Mouse (Mus musculus): ENCODE measurements around the gene Zfpm1. TPM values are rescaled to one million over a fixed set of nuclear protein-coding genes. Genes with fewer than 3 reads are reported as not detected.

Gene Zfpm1
- total RNA-seq, 2 experiments from 2014 or later: 43.7 to 52.2 TPM

- peak; percentile 42 to 64 for DNase-seq (ENCODE audit: low spot score in 2 of 2)
These were observed 14.4 kb downstream of the Zfpm1 start for GRCm38 (mm10) chr8:122296173-122297001.

- no peak for DNase-seq (ENCODE audit: low spot score in 2 of 2)
These were observed 17.8 kb downstream of the Zfpm1 start for GRCm38 (mm10) chr8:122299581-122300254.

GRCm38 (mm10) chr8:122301081-122301480 lies 19.1 kb downstream of the Zfpm1 start:
- no peak for DNase-seq (ENCODE audit: low spot score in 2 of 2)

DNA sequence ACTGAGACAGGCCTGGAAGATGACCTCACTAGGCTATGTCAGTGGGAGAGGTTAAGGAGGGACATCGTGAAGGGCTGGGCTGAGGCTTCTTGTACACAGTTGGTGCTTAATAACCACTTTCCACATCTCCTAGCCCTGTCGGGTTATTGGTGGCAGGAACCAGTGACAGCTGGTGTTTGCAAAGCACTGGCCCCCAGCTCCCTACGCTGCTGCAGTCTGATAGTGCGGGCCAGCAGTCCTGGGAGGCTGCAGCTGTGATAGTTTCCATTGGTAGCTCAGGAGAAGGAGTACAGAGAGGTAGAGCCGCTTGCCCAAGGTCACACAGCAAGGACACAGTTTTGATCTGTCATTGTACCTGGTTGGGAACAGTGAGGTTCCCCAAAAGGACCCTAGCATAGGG lies 19.9 kb downstream of the Zfpm1 start:
- no peak for DNase-seq (ENCODE audit: low spot score in 2 of 2)

- no peak for DNase-seq (ENCODE audit: low spot score in 2 of 2)
These were observed 21.5 kb downstream of the Zfpm1 start for GRCm38 (mm10) chr8:122303451-122303850.

- DNase-seq (ENCODE audit: low spot score in 2 of 2): no peak
These were observed 22.1 kb downstream of the Zfpm1 start for GRCm38 (mm10) chr8:122304058-122304457.

DNA sequence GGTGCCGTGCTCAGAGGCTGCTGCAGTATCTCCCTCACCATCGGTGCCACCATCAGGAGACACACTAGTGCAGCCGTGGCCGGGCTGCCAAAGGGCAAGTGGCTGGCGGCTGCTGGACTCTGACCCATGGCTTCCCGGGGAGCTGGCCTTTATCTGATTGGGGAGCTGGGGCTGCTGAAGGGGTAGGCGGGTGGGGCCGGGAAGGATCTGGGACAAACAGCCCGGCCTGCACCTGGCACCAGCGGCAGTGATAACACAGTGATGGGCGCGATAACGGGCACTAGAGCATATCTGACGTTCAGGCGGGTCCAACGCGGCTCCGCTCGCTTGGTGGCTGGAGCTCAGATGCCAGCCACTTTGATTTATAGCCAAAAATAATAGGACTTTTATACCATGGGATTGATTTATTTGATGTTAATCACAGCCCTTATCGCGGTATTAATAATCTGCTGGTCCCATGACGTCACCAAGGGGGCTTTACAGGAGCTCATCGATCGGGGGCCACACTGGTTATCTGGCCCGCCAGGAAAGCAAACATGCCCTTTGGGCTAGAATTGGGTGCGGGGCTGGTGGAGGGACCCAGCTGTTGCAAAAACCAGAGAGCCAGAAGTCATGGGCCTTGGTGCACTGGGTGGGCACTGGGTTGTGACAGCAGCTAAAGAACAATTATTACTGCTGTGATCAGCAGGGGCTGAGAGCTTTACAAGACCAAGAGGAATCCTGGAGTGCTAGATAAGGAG lies 24.9 kb downstream of the Zfpm1 start:
- no peak for DNase-seq (ENCODE audit: low spot score in 2 of 2)

DNA sequence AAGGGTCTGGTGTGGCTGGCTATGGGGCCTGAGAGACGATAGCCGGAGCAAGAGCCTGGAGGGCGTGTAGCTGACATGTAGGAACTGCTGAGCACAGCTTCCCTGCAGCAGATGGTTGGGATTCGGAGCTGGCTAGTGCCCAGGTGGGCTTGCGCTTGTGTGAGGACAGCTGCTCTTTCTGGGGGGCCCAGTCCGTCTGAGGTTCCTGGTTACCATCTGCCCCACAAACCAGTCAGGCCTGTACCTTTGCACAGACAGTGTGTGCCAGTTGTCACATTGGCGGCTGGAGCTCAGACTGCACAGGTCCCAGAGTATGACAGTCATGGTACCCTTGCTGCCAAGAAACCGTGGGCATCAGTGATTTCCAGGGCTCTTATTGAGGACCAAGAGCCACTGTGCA lies 25.9 kb downstream of the Zfpm1 start:
- no peak for DNase-seq (ENCODE audit: low spot score in 2 of 2)

GRCm38 (mm10) chr8:122309272-122309671 lies 27.3 kb downstream of the Zfpm1 start:
- no peak for DNase-seq (ENCODE audit: low spot score in 2 of 2)

GRCm38 (mm10) chr8:122311115-122311514 lies 29.2 kb downstream of the Zfpm1 start:
- no peak for DNase-seq (ENCODE audit: low spot score in 2 of 2)

GRCm38 (mm10) chr8:122312553-122312952 lies 30.6 kb downstream of the Zfpm1 start:
- no peak for DNase-seq (ENCODE audit: low spot score in 2 of 2)

GRCm38 (mm10) chr8:122313310-122313709 lies 31.4 kb downstream of the Zfpm1 start:
- DNase-seq (ENCODE audit: low spot score in 2 of 2): no peak

DNA sequence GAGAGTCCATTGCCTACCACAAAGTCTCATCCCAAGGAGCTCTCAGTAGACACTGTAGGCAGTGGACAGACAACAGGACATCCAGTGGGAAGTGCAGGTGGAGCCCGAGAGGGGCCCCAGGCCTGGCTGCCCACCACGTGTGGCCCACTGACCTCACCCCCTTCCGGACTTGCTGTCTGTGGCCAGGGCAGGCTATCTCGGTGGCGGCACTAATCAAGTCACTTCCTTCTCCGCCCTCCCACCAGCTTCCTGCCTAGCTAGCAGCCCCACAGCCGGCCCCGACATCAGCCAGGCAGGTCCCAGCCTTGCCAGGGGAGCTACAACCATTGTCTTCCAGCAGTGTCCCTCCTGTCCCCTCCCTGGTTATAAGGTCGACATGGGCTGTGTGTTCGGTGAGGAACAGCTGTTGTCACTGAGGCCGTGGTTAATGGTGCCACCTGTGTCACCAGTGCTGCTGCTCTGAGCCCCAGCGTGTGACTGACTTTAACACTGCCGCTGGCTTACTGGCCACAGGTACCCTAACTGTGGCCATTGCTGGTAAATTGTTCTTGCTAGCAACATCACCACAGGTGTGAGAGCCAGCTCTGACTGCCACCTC lies 33.1 kb downstream of the Zfpm1 start:
- no peak for DNase-seq (ENCODE audit: low spot score in 2 of 2)

- DNase-seq (ENCODE audit: low spot score in 2 of 2): no peak
These were observed 34.5 kb downstream of the Zfpm1 start for GRCm38 (mm10) chr8:122316402-122316801.

- no peak for DNase-seq (ENCODE audit: low spot score in 2 of 2)
These were observed 36.1 kb downstream of the Zfpm1 start for GRCm38 (mm10) chr8:122317918-122318475.

DNA sequence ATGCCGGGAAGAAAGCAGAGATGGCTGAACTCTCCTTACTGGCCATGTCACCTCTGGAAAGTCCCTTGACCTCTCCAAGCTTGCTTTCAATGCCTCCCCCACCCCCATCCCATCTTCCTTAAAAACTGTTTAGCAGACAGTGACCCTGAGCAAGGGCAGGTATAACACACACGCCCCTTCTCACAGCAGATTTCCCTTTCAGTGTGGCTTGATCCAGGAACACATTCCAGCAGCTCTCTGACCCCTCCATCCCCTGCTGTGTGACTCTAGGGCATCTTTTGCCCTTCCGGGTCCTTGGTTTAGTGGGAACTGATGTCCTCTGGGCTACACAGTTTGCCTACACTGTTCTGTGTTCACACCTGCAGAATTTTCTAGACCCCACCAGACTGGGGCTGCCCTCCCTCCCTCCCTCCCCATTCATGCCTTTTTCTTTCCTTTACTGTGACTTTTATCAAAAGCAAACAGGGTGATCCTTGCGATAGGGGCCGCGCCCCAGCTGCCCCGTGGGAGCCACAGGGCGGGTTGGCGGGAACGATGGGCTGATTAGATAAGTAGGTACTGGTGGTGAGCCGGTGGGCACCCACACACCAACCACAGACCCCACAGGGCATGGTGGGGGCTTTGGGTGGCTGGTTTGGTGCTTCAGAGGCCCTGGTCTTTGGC lies 37.2 kb downstream of the Zfpm1 start:
- no peak for DNase-seq (ENCODE audit: low spot score in 2 of 2)

DNA sequence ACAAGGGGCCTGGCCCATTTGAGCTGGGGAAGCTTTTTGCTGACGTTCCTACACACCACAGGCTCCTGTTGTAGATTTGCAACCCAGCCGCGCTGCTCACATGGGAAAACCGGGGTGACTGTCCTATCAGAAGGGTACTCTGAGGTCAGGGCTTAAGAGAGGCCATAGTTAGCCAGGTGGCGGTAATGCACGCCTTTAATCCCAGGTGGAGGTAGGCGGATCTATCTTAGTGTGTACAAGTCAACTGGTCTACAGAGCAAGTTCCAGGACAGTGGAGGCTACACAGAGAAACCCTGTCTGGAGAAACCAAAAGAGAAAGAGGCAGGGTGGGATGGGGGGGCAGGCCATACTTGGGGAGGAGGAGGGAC lies 37.8 kb downstream of the Zfpm1 start:
- DNase-seq (ENCODE audit: low spot score in 2 of 2): no peak

DNA sequence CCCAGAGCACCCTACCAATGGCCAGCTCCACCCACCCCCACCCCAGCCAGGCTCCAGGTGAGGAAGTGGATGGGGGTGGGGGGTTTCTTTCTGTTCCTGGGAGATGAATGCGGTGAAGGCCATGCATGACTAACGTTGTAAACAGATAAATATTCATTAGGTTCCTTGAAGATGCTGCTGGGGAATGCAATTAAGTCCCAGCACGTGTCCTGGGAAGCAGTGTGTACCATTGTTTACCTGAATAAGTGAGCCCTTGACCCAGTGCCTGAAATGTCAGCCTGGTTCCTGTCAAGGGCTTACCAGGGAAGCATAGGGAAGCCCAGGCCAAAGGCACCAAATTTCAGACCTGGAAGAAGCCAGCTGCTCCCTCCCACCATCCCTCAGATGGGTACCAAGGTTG lies 38.6 kb downstream of the Zfpm1 start:
- DNase-seq (ENCODE audit: low spot score in 2 of 2): no peak

- no peak for DNase-seq (ENCODE audit: low spot score in 2 of 2)
These were observed 39.5 kb downstream of the Zfpm1 start for GRCm38 (mm10) chr8:122321455-122321921.

GRCm38 (mm10) chr8:122322126-122322525 lies 40.2 kb downstream of the Zfpm1 start:
- DNase-seq (ENCODE audit: low spot score in 2 of 2): no peak

DNA sequence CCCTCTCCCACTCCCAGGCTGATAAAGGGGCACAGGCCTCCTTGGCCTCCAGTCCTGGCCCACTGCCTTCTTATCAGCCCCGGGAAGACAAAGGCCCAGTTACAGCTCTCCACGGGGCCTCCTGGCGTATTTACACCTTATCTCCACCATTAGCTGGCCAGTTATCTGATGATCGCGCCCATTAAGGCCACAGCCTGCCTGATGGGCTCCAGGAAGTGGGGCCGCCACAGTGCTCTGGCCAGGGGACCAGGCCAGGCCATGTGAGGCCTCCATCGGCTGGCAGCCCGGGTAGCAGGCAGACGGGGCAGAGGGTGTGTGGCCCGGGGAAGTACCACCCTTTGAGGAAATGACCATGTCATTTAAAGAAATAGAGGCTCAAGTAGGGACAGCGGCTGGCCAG lies 40.9 kb downstream of the Zfpm1 start:
- no peak for DNase-seq (ENCODE audit: low spot score in 2 of 2)
